Mouse (Mus musculus): Measurements from ENCODE around the gene Ceacam2. TPM values are rescaled to one million over a fixed set of nuclear protein-coding genes. Genes with fewer than 3 reads are reported as not detected.
"Not testable (repeated sequence)": the region's sequence is repeated elsewhere in the genome, so short reads cannot be mapped to it uniquely, and the experiment has no call there.

Ceacam2 gene
- polyA plus RNA-seq, 1 experiment from 2014 or later: not detected

- not testable (repeated sequence) for H3K36me3 ChIP-seq; H3K4me2 ChIP-seq (replicated peaks); H3K27ac ChIP-seq; H3K9me3 ChIP-seq; H3K4me3 ChIP-seq; H3K4me1 ChIP-seq; H3K27me3 ChIP-seq (replicated peaks); ATAC-seq (ENCODE audit: low FRiP score, low read depth); H3K9ac ChIP-seq
- WGBS: 93% methylated on average over 1 of the region's 1 CpGs
These were observed 297 bp upstream of the Ceacam2 start for GRCm38 (mm10) chr7:25539954-25540353.

- no peaks in the 10 kb centered on the region for H3K4me1 ChIP-seq
- H3K9me3 ChIP-seq: no peaks in the 10 kb centered on the region
- H3K27me3 ChIP-seq (replicated peaks): no peaks in the 10 kb centered on the region
- no peaks in the 10 kb centered on the region for H3K36me3 ChIP-seq
- no peak overlapping the region for H3K4me2 ChIP-seq (replicated peaks)
- no peak overlapping the region for H3K27ac ChIP-seq
- no peak overlapping the region for H3K9ac ChIP-seq
- H3K4me3 ChIP-seq: no peak overlapping the region
- no peak for ATAC-seq (ENCODE audit: low FRiP score, low read depth)
- 81% methylated on average over 2 of the region's 2 CpGs for WGBS
These were observed 8.8 kb downstream of the Ceacam2 start for GRCm38 (mm10) chr7:25530837-25531236.

GRCm38 (mm10) chr7:25516070-25516777, 23.4 kb downstream of the Ceacam2 start:
- not testable (repeated sequence) for ATAC-seq (ENCODE audit: low FRiP score, low read depth); H3K4me3 ChIP-seq
- 90% methylated on average over 2 of the region's 5 CpGs for WGBS

GRCm38 (mm10) chr7:25515667-25516066, 24.0 kb downstream of the Ceacam2 start:
- H3K36me3 ChIP-seq; H3K4me2 ChIP-seq (replicated peaks); H3K9me3 ChIP-seq; H3K27me3 ChIP-seq (replicated peaks); H3K4me3 ChIP-seq; H3K4me1 ChIP-seq; ATAC-seq (ENCODE audit: low FRiP score, low read depth); H3K27ac ChIP-seq; H3K9ac ChIP-seq: not testable (repeated sequence)
- WGBS: 38% methylated on average over 1 of the region's 1 CpGs

More at GRCm38 (mm10) chr7:25516070-25516777, 23.4 kb downstream of the Ceacam2 start:
- not testable (repeated sequence) for H3K4me1 ChIP-seq; H3K4me2 ChIP-seq (replicated peaks); H3K27ac ChIP-seq; H3K27me3 ChIP-seq (replicated peaks); H3K36me3 ChIP-seq; H3K9ac ChIP-seq; H3K9me3 ChIP-seq

- no peak for ATAC-seq (ENCODE audit: low FRiP score, low read depth)
- Histone ChIP-seq H3K36me3 (no peaks in the 10 kb centered on the region), H3K4me3 (no peak overlapping the region), H3K4me2 (replicated peaks) (no peak overlapping the region), H3K9ac (no peak overlapping the region), H3K27me3 (replicated peaks) (no peaks in the 10 kb centered on the region), H3K9me3 (no peaks in the 10 kb centered on the region), H3K27ac (no peak overlapping the region), H3K4me1 (no peaks in the 10 kb centered on the region)
- 55% methylated on average over 3 of the region's 3 CpGs for WGBS
These were observed 29.7 kb downstream of the Ceacam2 start for GRCm38 (mm10) chr7:25509925-25510324.

GRCm38 (mm10) chr7:25494649-25495048, 45.0 kb downstream of the Ceacam2 start:
- Histone ChIP-seq H3K9me3 (no peaks in the 10 kb centered on the region), H3K4me3 (no peak overlapping the region), H3K27me3 (replicated peaks) (no peaks in the 10 kb centered on the region), H3K4me2 (replicated peaks) (no peak overlapping the region), H3K36me3 (no peaks in the 10 kb centered on the region), H3K9ac (no peak overlapping the region), H3K27ac (no peak overlapping the region), H3K4me1 (no peaks in the 10 kb centered on the region)
- WGBS: 94% methylated on average over 1 of the region's 1 CpGs
- ATAC-seq (ENCODE audit: low FRiP score, low read depth): no peak

- no CpG with 5 or more reads among the region's 1 CpGs for WGBS
- H3K4me1 ChIP-seq, H3K27ac ChIP-seq: not testable (repeated sequence)
These were observed 49.0 kb downstream of the Ceacam2 start for GRCm38 (mm10) chr7:25490698-25491097.

GRCm38 (mm10) chr7:25489382-25489781, 50.3 kb downstream of the Ceacam2 start:
- H3K27me3 ChIP-seq (replicated peaks); H3K9me3 ChIP-seq; H3K9ac ChIP-seq; H3K4me2 ChIP-seq (replicated peaks); H3K4me3 ChIP-seq; H3K36me3 ChIP-seq; H3K27ac ChIP-seq; H3K4me1 ChIP-seq; ATAC-seq (ENCODE audit: low FRiP score, low read depth): not testable (repeated sequence)
- WGBS: 94% methylated on average over 3 of the region's 3 CpGs

More at GRCm38 (mm10) chr7:25490698-25491097, 49.0 kb downstream of the Ceacam2 start:
- not testable (repeated sequence) for H3K4me2 ChIP-seq (replicated peaks); ATAC-seq (ENCODE audit: low FRiP score, low read depth); H3K36me3 ChIP-seq; H3K27me3 ChIP-seq (replicated peaks); H3K9me3 ChIP-seq; H3K4me3 ChIP-seq; H3K9ac ChIP-seq

GRCm38 (mm10) chr7:25486186-25486585, 53.5 kb downstream of the Ceacam2 start:
- no peaks in the 10 kb centered on the region for H3K4me1 ChIP-seq
- H3K4me3 ChIP-seq: no peak overlapping the region
- H3K4me2 ChIP-seq (replicated peaks): no peak overlapping the region
- 25% methylated on average over 1 of the region's 1 CpGs for WGBS
- no peaks in the 10 kb centered on the region for H3K36me3 ChIP-seq
- no peaks in the 10 kb centered on the region for H3K27me3 ChIP-seq (replicated peaks)
- no peak for ATAC-seq (ENCODE audit: low FRiP score, low read depth)
- H3K9me3 ChIP-seq: no peaks in the 10 kb centered on the region
- no peak overlapping the region for H3K27ac ChIP-seq
- no peak overlapping the region for H3K9ac ChIP-seq

GRCm38 (mm10) chr7:25485061-25485460, 54.6 kb downstream of the Ceacam2 start:
- WGBS: 68% methylated on average over 5 of the region's 5 CpGs
- ATAC-seq (ENCODE audit: low FRiP score, low read depth): no peak
- no peaks in the 10 kb centered on the region for H3K36me3 ChIP-seq

GRCm38 (mm10) chr7:25483133-25483735, 56.4 kb downstream of the Ceacam2 start:
- whole genome bisulfite sequencing: 82% methylated on average over 8 of the region's 8 CpGs

More at GRCm38 (mm10) chr7:25485061-25485460, 54.6 kb downstream of the Ceacam2 start:
- Histone ChIP-seq H3K4me1 (no peaks in the 10 kb centered on the region), H3K9ac (no peak overlapping the region), H3K4me3 (no peak overlapping the region), H3K4me2 (replicated peaks) (no peak overlapping the region), H3K9me3 (no peaks in the 10 kb centered on the region), H3K27ac (no peak overlapping the region), H3K27me3 (replicated peaks) (no peaks in the 10 kb centered on the region)

GRCm38 (mm10) chr7:25480791-25481190, 58.9 kb downstream of the Ceacam2 start:
- WGBS: 64% methylated on average over 8 of the region's 8 CpGs
- not testable (repeated sequence) for H3K4me3 ChIP-seq; H3K27ac ChIP-seq; H3K27me3 ChIP-seq (replicated peaks); H3K9me3 ChIP-seq; ATAC-seq (ENCODE audit: low FRiP score, low read depth); H3K4me1 ChIP-seq; H3K4me2 ChIP-seq (replicated peaks); H3K9ac ChIP-seq; H3K36me3 ChIP-seq

More at GRCm38 (mm10) chr7:25483133-25483735, 56.4 kb downstream of the Ceacam2 start:
- ATAC-seq (ENCODE audit: low FRiP score, low read depth): no peak
- H3K4me2 ChIP-seq (replicated peaks): no peak overlapping the region
- no peaks in the 10 kb centered on the region for H3K4me1 ChIP-seq
- H3K27me3 ChIP-seq (replicated peaks): no peaks in the 10 kb centered on the region
- no peaks in the 10 kb centered on the region for H3K9me3 ChIP-seq
- no peak overlapping the region for H3K27ac ChIP-seq
- H3K9ac ChIP-seq: no peak overlapping the region
- no peaks in the 10 kb centered on the region for H3K36me3 ChIP-seq
- H3K4me3 ChIP-seq: no peak overlapping the region

- WGBS: 0% methylated on average over 1 of the region's 1 CpGs
- Histone ChIP-seq H3K9ac (no peak overlapping the region), H3K36me3 (no peaks in the 10 kb centered on the region), H3K4me3 (no peak overlapping the region), H3K9me3 (no peaks in the 10 kb centered on the region), H3K4me1 (no peaks in the 10 kb centered on the region), H3K27ac (no peak overlapping the region), H3K4me2 (replicated peaks) (no peak overlapping the region), H3K27me3 (replicated peaks) (no peaks in the 10 kb centered on the region)
- ATAC-seq (ENCODE audit: low FRiP score, low read depth): no peak
These were observed 60.2 kb downstream of the Ceacam2 start for GRCm38 (mm10) chr7:25479440-25479839.

Data from neural tube, embryonic 12.5 days (tissue).